Mouse (Mus musculus) small intestine, adult 2 months (tissue): ENCODE data around the gene Ostf1.

ENCODE experiments used
- CTCF ChIP-seq: fragments of 200-500 bp; IDR thresholded peaks from 2 replicates; pipeline ENCODE4 v1.5.1; 2012; ENCODE audit warnings: low read depth, mild to moderate bottlenecking, control low read depth, inconsistent platforms, low read length, moderate library complexity, mixed read lengths; ENCODE audit not compliant: insufficient replicate concordance, insufficient read length; ENCODE audit errors: extremely low read depth
- POLR2A ChIP-seq: fragments of 200-500 bp; IDR thresholded peaks from 2 replicates; pipeline ENCODE4 v1.6.1; 2012; ENCODE audit warnings: low read depth, mild to moderate bottlenecking, control low read depth, inconsistent platforms, low read length, moderate library complexity

DNA sequence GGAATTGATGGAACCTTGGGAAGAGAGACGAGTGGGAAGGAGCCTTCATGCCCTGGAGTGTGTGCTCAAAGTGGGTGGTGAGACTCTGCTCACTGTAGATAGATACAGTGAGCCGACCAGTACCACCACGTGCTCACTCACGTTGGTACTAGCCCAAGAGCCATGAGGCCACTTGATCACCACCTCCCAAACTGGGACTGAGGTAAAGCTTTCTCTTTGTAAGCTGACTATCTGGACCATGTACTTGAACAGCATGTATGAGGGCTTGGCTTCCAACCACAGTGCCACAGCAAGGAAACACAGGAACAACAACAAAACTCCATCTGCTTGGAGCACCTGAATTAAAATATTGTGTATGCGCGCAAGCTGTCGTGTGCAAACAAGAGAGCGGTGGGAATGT, 42.3 kb downstream of the Ostf1 start:
- TF ChIP-seq CTCF (no peak), POLR2A (no peak)
